Mouse (Mus musculus): Measurements from ENCODE around the gene Entpd7. TPM values are rescaled to one million over a fixed set of nuclear protein-coding genes. Genes with fewer than 3 reads are reported as not detected.

Entpd7 gene
- polyA plus RNA-seq, 1 experiment from 2014 or later: 2.5 TPM

GRCm38 (mm10) chr19:43709317-43709716 lies 19.8 kb downstream of the Entpd7 start:
- no peaks in the 10 kb centered on the region for H3K36me3 ChIP-seq (ENCODE audit: control insufficient read depth, insufficient read depth)
- no peaks in the 10 kb centered on the region for H3K27me3 ChIP-seq (ENCODE audit: control insufficient read depth, insufficient read depth, low read depth, low read length)
- 72% methylated on average over 8 of the region's 8 CpGs for WGBS (ENCODE audit: insufficient replicate concordance)
- H3K27ac ChIP-seq (ENCODE audit: low read length): no peak overlapping the region
- no peak overlapping the region for H3K4me2 ChIP-seq (ENCODE audit: low read depth, low read length)
- no peak overlapping the region for H3K4me3 ChIP-seq (ENCODE audit: low read depth, low read length)
- H3K4me1 ChIP-seq (ENCODE audit: control insufficient read depth, low read depth, low read length): peaks cover 8% of the 10 kb centered on the region
- no peak for ATAC-seq (ENCODE audit: low read depth)
- no peak overlapping the region for H3K9ac ChIP-seq (ENCODE audit: low read depth, low read length)
- no peaks in the 10 kb centered on the region for H3K9me3 ChIP-seq (replicated peaks; ENCODE audit: control insufficient read depth, low read length)

- Histone ChIP-seq H3K27me3 (ENCODE audit: control insufficient read depth, insufficient read depth, low read depth, low read length) (no peaks in the 10 kb centered on the region), H3K4me3 (ENCODE audit: low read depth, low read length) (no peak overlapping the region), H3K9ac (ENCODE audit: low read depth, low read length) (no peak overlapping the region), H3K9me3 (replicated peaks; ENCODE audit: control insufficient read depth, low read length) (no peaks in the 10 kb centered on the region), H3K36me3 (ENCODE audit: control insufficient read depth, insufficient read depth) (no peaks in the 10 kb centered on the region), H3K27ac (ENCODE audit: low read length) (peak overlapping the region; percentile 80), H3K4me1 (ENCODE audit: control insufficient read depth, low read depth, low read length) (peaks cover 8% of the 10 kb centered on the region), H3K4me2 (ENCODE audit: low read depth, low read length) (peak overlapping the region; percentile 45)
- 24% methylated on average over 22 of the region's 22 CpGs for WGBS (ENCODE audit: insufficient replicate concordance)
- 0 out of 2 replicates have a peak, but pooled peaks have one; percentile 27 for ATAC-seq (ENCODE audit: low read depth)
Measured at GRCm38 (mm10) chr19:43711159-43711916, 21.9 kb downstream of the Entpd7 start.

- Histone ChIP-seq H3K36me3 (ENCODE audit: control insufficient read depth, insufficient read depth) (no peaks in the 10 kb centered on the region), H3K27ac (ENCODE audit: low read length) (no peak overlapping the region)
- WGBS (ENCODE audit: insufficient replicate concordance): 78% methylated on average over 5 of the region's 5 CpGs
Measured at GRCm38 (mm10) chr19:43711971-43712370, 22.5 kb downstream of the Entpd7 start.

GRCm38 (mm10) chr19:43720061-43720460 lies 30.6 kb downstream of the Entpd7 start:
- no peaks in the 10 kb centered on the region for H3K36me3 ChIP-seq (ENCODE audit: control insufficient read depth, insufficient read depth)
- H3K27me3 ChIP-seq (ENCODE audit: control insufficient read depth, insufficient read depth, low read depth, low read length): no peaks in the 10 kb centered on the region
- H3K4me1 ChIP-seq (ENCODE audit: control insufficient read depth, low read depth, low read length): no peaks in the 10 kb centered on the region
- no peak for ATAC-seq (ENCODE audit: low read depth)
- H3K4me2 ChIP-seq (ENCODE audit: low read depth, low read length): no peak overlapping the region
- H3K27ac ChIP-seq (ENCODE audit: low read length): no peak overlapping the region
- H3K4me3 ChIP-seq (ENCODE audit: low read depth, low read length): no peak overlapping the region
- no peaks in the 10 kb centered on the region for H3K9me3 ChIP-seq (replicated peaks; ENCODE audit: control insufficient read depth, low read length)
- WGBS (ENCODE audit: insufficient replicate concordance): 81% methylated on average over 11 of the region's 11 CpGs
- H3K9ac ChIP-seq (ENCODE audit: low read depth, low read length): no peak overlapping the region

More at GRCm38 (mm10) chr19:43711971-43712370, 22.5 kb downstream of the Entpd7 start:
- no peak overlapping the region for H3K4me2 ChIP-seq (ENCODE audit: low read depth, low read length)
- no peak for ATAC-seq (ENCODE audit: low read depth)
- no peak overlapping the region for H3K4me3 ChIP-seq (ENCODE audit: low read depth, low read length)
- H3K9ac ChIP-seq (ENCODE audit: low read depth, low read length): no peak overlapping the region
- H3K27me3 ChIP-seq (ENCODE audit: control insufficient read depth, insufficient read depth, low read depth, low read length): no peaks in the 10 kb centered on the region
- peaks cover 8% of the 10 kb centered on the region for H3K4me1 ChIP-seq (ENCODE audit: control insufficient read depth, low read depth, low read length)
- H3K9me3 ChIP-seq (replicated peaks; ENCODE audit: control insufficient read depth, low read length): no peaks in the 10 kb centered on the region

- H3K9me3 ChIP-seq (replicated peaks; ENCODE audit: control insufficient read depth, low read length): no peaks in the 10 kb centered on the region
- 67% methylated on average over 8 of the region's 8 CpGs for WGBS (ENCODE audit: insufficient replicate concordance)
- no peak for ATAC-seq (ENCODE audit: low read depth)
- no peak overlapping the region for H3K9ac ChIP-seq (ENCODE audit: low read depth, low read length)
- no peak overlapping the region for H3K4me2 ChIP-seq (ENCODE audit: low read depth, low read length)
- no peaks in the 10 kb centered on the region for H3K4me1 ChIP-seq (ENCODE audit: control insufficient read depth, low read depth, low read length)
- no peak overlapping the region for H3K27ac ChIP-seq (ENCODE audit: low read length)
- no peak overlapping the region for H3K4me3 ChIP-seq (ENCODE audit: low read depth, low read length)
- peaks cover 2% of the 10 kb centered on the region; the same call in 1 of the 2 replicates for H3K36me3 ChIP-seq (ENCODE audit: control insufficient read depth, insufficient read depth)
- H3K27me3 ChIP-seq (ENCODE audit: control insufficient read depth, insufficient read depth, low read depth, low read length): no peaks in the 10 kb centered on the region
Measured at GRCm38 (mm10) chr19:43722891-43723290, 33.4 kb downstream of the Entpd7 start.

GRCm38 (mm10) chr19:43723501-43723900 lies 34.0 kb downstream of the Entpd7 start:
- WGBS (ENCODE audit: insufficient replicate concordance): 67% methylated on average over 10 of the region's 10 CpGs
- no peak for ATAC-seq (ENCODE audit: low read depth)

GRCm38 (mm10) chr19:43724194-43724593 lies 34.7 kb downstream of the Entpd7 start:
- 88% methylated on average over 20 of the region's 20 CpGs for WGBS (ENCODE audit: insufficient replicate concordance)
- ATAC-seq (ENCODE audit: low read depth): no peak

More at GRCm38 (mm10) chr19:43723501-43723900, 34.0 kb downstream of the Entpd7 start:
- H3K36me3 ChIP-seq (ENCODE audit: control insufficient read depth, insufficient read depth): peaks cover 2% of the 10 kb centered on the region; the same call in 1 of the 2 replicates
- no peaks in the 10 kb centered on the region for H3K4me1 ChIP-seq (ENCODE audit: control insufficient read depth, low read depth, low read length)
- H3K4me2 ChIP-seq (ENCODE audit: low read depth, low read length): no peak overlapping the region
- H3K9ac ChIP-seq (ENCODE audit: low read depth, low read length): no peak overlapping the region
- no peak overlapping the region for H3K4me3 ChIP-seq (ENCODE audit: low read depth, low read length)
- H3K9me3 ChIP-seq (replicated peaks; ENCODE audit: control insufficient read depth, low read length): no peaks in the 10 kb centered on the region
- H3K27ac ChIP-seq (ENCODE audit: low read length): no peak overlapping the region
- no peaks in the 10 kb centered on the region for H3K27me3 ChIP-seq (ENCODE audit: control insufficient read depth, insufficient read depth, low read depth, low read length)

GRCm38 (mm10) chr19:43724821-43725220 lies 35.3 kb downstream of the Entpd7 start:
- Histone ChIP-seq H3K4me2 (ENCODE audit: low read depth, low read length) (no peak overlapping the region), H3K9me3 (replicated peaks; ENCODE audit: control insufficient read depth, low read length) (no peaks in the 10 kb centered on the region), H3K9ac (ENCODE audit: low read depth, low read length) (no peak overlapping the region), H3K36me3 (ENCODE audit: control insufficient read depth, insufficient read depth) (peaks cover 2% of the 10 kb centered on the region; the same call in 1 of the 2 replicates), H3K4me1 (ENCODE audit: control insufficient read depth, low read depth, low read length) (no peaks in the 10 kb centered on the region), H3K4me3 (ENCODE audit: low read depth, low read length) (no peak overlapping the region), H3K27me3 (ENCODE audit: control insufficient read depth, insufficient read depth, low read depth, low read length) (no peaks in the 10 kb centered on the region), H3K27ac (ENCODE audit: low read length) (no peak overlapping the region)
- 87% methylated on average over 7 of the region's 7 CpGs for WGBS (ENCODE audit: insufficient replicate concordance)
- ATAC-seq (ENCODE audit: low read depth): no peak

More at GRCm38 (mm10) chr19:43724194-43724593, 34.7 kb downstream of the Entpd7 start:
- no peaks in the 10 kb centered on the region for H3K9me3 ChIP-seq (replicated peaks; ENCODE audit: control insufficient read depth, low read length)
- no peak overlapping the region for H3K27ac ChIP-seq (ENCODE audit: low read length)
- H3K27me3 ChIP-seq (ENCODE audit: control insufficient read depth, insufficient read depth, low read depth, low read length): no peaks in the 10 kb centered on the region
- peaks cover 2% of the 10 kb centered on the region; the same call in 1 of the 2 replicates for H3K36me3 ChIP-seq (ENCODE audit: control insufficient read depth, insufficient read depth)
- no peaks in the 10 kb centered on the region for H3K4me1 ChIP-seq (ENCODE audit: control insufficient read depth, low read depth, low read length)
- no peak overlapping the region for H3K9ac ChIP-seq (ENCODE audit: low read depth, low read length)
- no peak overlapping the region for H3K4me2 ChIP-seq (ENCODE audit: low read depth, low read length)
- H3K4me3 ChIP-seq (ENCODE audit: low read depth, low read length): no peak overlapping the region

- peaks cover 2% of the 10 kb centered on the region; the same call in 1 of the 2 replicates for H3K36me3 ChIP-seq (ENCODE audit: control insufficient read depth, insufficient read depth)
- H3K4me2 ChIP-seq (ENCODE audit: low read depth, low read length): no peak overlapping the region
- no peak for ATAC-seq (ENCODE audit: low read depth)
- WGBS (ENCODE audit: insufficient replicate concordance): 72% methylated on average over 15 of the region's 15 CpGs
- no peaks in the 10 kb centered on the region for H3K27me3 ChIP-seq (ENCODE audit: control insufficient read depth, insufficient read depth, low read depth, low read length)
- H3K9ac ChIP-seq (ENCODE audit: low read depth, low read length): no peak overlapping the region
- no peaks in the 10 kb centered on the region for H3K4me1 ChIP-seq (ENCODE audit: control insufficient read depth, low read depth, low read length)
- H3K27ac ChIP-seq (ENCODE audit: low read length): no peak overlapping the region
- H3K4me3 ChIP-seq (ENCODE audit: low read depth, low read length): no peak overlapping the region
- no peaks in the 10 kb centered on the region for H3K9me3 ChIP-seq (replicated peaks; ENCODE audit: control insufficient read depth, low read length)
Measured at GRCm38 (mm10) chr19:43726510-43727146, 37.2 kb downstream of the Entpd7 start.

Data from liver, embryonic 16.5 days (tissue).